Mouse (Mus musculus): ENCODE data around the gene Gm525. TPM values are rescaled to one million over a fixed set of nuclear protein-coding genes. Genes with fewer than 3 reads are reported as not detected.
A peak's percentile ranks its signal among the peaks of the same experiment; 100 is the strongest.

Gm525 gene
- polyA plus RNA-seq, 1 experiment: not detected

DNA sequence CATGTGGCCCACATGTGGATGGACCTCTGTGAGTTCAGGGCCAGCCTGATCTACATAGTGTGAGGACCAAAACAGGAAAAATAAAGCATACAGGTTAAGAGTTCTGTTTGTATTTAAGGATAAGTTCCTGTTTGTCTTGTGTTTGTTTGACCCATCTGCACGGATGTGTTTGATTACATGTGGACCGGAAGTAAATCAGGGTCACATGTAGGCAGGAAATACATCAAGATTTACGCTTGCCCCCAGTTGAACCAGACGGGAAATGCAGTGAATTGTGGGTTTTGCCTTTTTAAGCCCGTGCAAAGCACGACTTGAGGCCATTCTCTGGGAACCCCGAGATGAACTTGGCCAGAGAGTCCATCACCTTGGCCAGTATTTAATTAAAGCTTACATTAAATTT, 12.3 kb upstream of the Gm525 start:
- no peak for TF ChIP-seq POLR2A (IDR thresholded peaks at IDR 0.05; ENCODE audit: low read depth, low read length)
- TF ChIP-seq CTCF (IDR thresholded peaks at IDR 0.05; ENCODE audit: extremely low read depth, insufficient read length, insufficient replicate concordance, low read depth, low read length): no peak
- WGBS: 71% methylated on average over 7 of the region's 7 CpGs

DNA sequence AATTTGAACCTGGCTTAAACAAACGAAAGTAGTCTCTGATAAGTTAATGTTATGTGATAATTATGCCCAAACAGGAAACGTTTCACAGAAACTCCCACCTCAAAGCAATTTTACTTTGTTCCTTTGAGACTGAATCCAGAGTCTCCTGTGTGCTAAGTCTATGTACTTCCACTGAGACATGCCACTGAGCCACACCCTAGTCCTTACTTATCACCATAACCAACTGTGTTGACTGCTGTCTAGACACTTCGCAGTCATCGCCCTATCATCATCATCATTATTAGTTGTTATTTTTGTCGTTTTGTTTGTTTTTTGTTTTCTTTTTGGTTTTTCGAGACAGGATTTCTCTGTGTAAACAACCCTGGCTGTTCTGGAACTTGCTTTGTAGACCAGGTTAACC, 9.3 kb upstream of the Gm525 start:
- no peaks in the 10 kb centered on the region for H3K36me3 ChIP-seq (ENCODE audit: control insufficient read depth, insufficient read depth, low read length)
- no peaks in the 10 kb centered on the region for H3K27me3 ChIP-seq (ENCODE audit: control insufficient read depth, insufficient read depth, low read length)
- TF ChIP-seq POLR2A (IDR thresholded peaks at IDR 0.05; ENCODE audit: low read depth, low read length) (no peak), CTCF (IDR thresholded peaks at IDR 0.05; ENCODE audit: extremely low read depth, insufficient read length, insufficient replicate concordance, low read depth, low read length) (no peak)
- H3K4me1 ChIP-seq (ENCODE audit: control insufficient read depth, insufficient read depth, insufficient read length, low read length): peaks cover 4% of the 10 kb centered on the region
- no peak overlapping the region for H3K27ac ChIP-seq (ENCODE audit: insufficient read depth, low read depth, low read length)
- 49% methylated on average over 6 of the region's 6 CpGs for WGBS
- H3K4me3 ChIP-seq (ENCODE audit: low read depth, low read length): no peak overlapping the region

More for the DNA sequence above, 12.3 kb upstream of the Gm525 start:
- Histone ChIP-seq H3K36me3 (ENCODE audit: control insufficient read depth, insufficient read depth, low read length) (no peaks in the 10 kb centered on the region), H3K4me3 (ENCODE audit: low read depth, low read length) (no peak overlapping the region), H3K27ac (ENCODE audit: insufficient read depth, low read depth, low read length) (no peak overlapping the region), H3K4me1 (ENCODE audit: control insufficient read depth, insufficient read depth, insufficient read length, low read length) (peaks cover 5% of the 10 kb centered on the region), H3K27me3 (ENCODE audit: control insufficient read depth, insufficient read depth, low read length) (no peaks in the 10 kb centered on the region)

DNA sequence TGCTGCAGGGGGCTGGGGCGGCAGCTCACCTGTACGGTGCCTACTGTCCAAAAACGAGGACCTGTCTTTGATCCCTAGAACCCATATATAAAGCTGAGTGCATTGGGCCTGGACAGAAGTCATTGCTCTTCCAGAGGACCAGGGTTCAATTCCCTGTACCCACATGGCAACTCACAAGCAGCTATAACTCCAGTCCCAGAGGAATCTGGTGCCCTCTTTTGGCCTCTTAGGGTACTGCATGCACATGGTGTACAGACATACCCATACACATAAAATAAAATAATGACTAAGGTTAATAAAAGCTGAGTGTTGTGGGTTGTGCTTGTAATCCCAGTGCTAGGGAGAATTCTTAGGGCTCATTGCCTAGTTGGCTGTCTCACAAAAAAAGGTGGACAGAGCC, 8.3 kb upstream of the Gm525 start:
- Histone ChIP-seq H3K4me3 (ENCODE audit: low read depth, low read length) (no peak overlapping the region), H3K27me3 (ENCODE audit: control insufficient read depth, insufficient read depth, low read length) (no peaks in the 10 kb centered on the region), H3K36me3 (ENCODE audit: control insufficient read depth, insufficient read depth, low read length) (no peaks in the 10 kb centered on the region), H3K27ac (ENCODE audit: insufficient read depth, low read depth, low read length) (no peak overlapping the region), H3K4me1 (ENCODE audit: control insufficient read depth, insufficient read depth, insufficient read length, low read length) (peaks cover 4% of the 10 kb centered on the region; the same call in 1 of the 2 replicates)
- TF ChIP-seq CTCF (IDR thresholded peaks at IDR 0.05; ENCODE audit: extremely low read depth, insufficient read length, insufficient replicate concordance, low read depth, low read length) (peak; percentile 36; the same call in 1 of the 2 replicates), POLR2A (IDR thresholded peaks at IDR 0.05; ENCODE audit: low read depth, low read length) (no peak)
- WGBS: 98% methylated on average over 3 of the region's 3 CpGs

DNA sequence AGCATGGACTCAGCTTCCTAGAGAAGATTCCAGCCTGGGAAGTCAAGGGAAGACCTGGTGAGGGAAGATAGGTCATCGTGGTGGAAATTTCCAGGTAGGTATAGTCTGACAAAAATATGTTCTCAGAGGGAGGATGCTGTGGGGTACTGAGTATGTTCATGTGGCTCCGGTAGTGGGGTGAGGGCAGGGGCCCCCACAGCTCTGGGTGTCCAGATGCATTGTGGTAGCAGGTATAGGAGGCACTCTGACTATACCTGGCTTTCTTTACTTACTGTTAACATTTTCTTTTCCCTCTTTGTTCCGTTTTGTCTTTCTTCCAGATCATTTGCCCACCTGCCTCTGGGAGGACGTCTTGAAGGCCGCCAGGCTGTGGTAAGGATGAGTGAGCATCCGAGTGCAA, 7.5 kb upstream of the Gm525 start:
- no peak overlapping the region for H3K27ac ChIP-seq (ENCODE audit: insufficient read depth, low read depth, low read length)
- no peaks in the 10 kb centered on the region for H3K4me1 ChIP-seq (ENCODE audit: control insufficient read depth, insufficient read depth, insufficient read length, low read length)
- no peak overlapping the region for H3K4me3 ChIP-seq (ENCODE audit: low read depth, low read length)
- H3K27me3 ChIP-seq (ENCODE audit: control insufficient read depth, insufficient read depth, low read length): no peaks in the 10 kb centered on the region
- 83% methylated on average over 6 of the region's 6 CpGs for WGBS
- H3K36me3 ChIP-seq (ENCODE audit: control insufficient read depth, insufficient read depth, low read length): no peaks in the 10 kb centered on the region
- TF ChIP-seq POLR2A (IDR thresholded peaks at IDR 0.05; ENCODE audit: low read depth, low read length) (no peak), CTCF (IDR thresholded peaks at IDR 0.05; ENCODE audit: extremely low read depth, insufficient read length, insufficient replicate concordance, low read depth, low read length) (no peak)

DNA sequence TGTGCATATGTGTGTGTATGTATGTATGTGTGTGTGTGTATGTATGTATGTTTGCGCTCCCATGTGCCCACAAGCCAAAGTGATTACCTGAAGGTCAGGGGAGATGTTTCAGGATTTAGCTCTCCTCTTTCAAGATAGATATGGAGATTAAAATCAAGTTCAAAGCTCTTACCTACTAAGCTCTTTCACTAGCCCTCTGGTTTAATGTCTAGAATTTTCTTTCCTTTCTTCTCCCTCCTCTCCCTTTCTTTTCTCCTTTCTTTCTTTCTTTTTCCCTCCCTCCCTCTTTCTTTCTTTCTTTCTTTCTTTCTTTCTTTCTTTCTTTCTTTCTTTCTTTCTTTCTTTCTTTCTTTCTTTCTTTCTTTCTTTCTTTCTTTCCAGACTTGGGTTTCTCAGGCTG, 6.9 kb upstream of the Gm525 start, which contains the start of gene Dgke:
Dgke (minus strand) TSS at position 101 of the 400 bp plus-strand sequence.
- Histone ChIP-seq H3K36me3 (ENCODE audit: control insufficient read depth, insufficient read depth, low read length) (no peaks in the 10 kb centered on the region), H3K27ac (ENCODE audit: insufficient read depth, low read depth, low read length) (peak within 1 kb of the TSS; percentile 5; the same call in 1 of the 2 replicates), H3K27me3 (ENCODE audit: control insufficient read depth, insufficient read depth, low read length) (no peaks in the 10 kb centered on the region), H3K4me3 (ENCODE audit: low read depth, low read length) (no peak within 1 kb of the TSS), H3K4me1 (ENCODE audit: control insufficient read depth, insufficient read depth, insufficient read length, low read length) (no peaks in the 10 kb centered on the region)
- no peak for TF ChIP-seq CTCF (IDR thresholded peaks at IDR 0.05; ENCODE audit: extremely low read depth, insufficient read length, insufficient replicate concordance, low read depth, low read length)
- no peak for TF ChIP-seq POLR2A (IDR thresholded peaks at IDR 0.05; ENCODE audit: low read depth, low read length)
- WGBS: 97% methylated on average over 1 of the region's 1 CpGs

DNA sequence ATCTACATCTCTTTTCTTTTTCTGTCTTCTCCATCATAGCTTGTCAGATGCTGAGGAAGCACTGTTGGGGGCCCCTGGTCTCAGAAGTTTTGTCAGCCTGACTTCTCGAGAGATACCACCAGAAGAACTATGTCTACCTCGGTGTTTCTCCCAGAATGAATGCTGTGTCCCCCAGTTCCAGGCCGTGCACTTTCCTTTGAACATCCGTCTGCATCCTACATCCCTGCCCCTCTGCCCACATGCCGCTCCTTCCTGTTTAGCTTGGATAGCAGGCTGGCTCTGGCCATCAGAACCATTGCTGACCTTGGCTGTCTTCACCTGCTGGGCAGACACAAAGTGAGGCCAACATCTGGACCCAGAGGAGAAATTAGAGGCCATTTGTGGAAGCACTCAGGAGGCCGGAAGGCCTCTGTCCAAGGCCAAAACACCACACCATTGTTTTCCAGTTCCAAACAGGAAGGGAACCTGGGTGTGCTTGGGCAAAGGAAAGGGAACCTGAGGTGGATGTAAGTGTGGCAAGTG, 6.3 kb upstream of the Gm525 start:
- WGBS: 80% methylated on average over 6 of the region's 6 CpGs
- H3K27me3 ChIP-seq (ENCODE audit: control insufficient read depth, insufficient read depth, low read length): no peaks in the 10 kb centered on the region
- H3K27ac ChIP-seq (ENCODE audit: insufficient read depth, low read depth, low read length): no peak overlapping the region; the same call in 1 of the 2 replicates
- TF ChIP-seq CTCF (IDR thresholded peaks at IDR 0.05; ENCODE audit: extremely low read depth, insufficient read length, insufficient replicate concordance, low read depth, low read length) (no peak), POLR2A (IDR thresholded peaks at IDR 0.05; ENCODE audit: low read depth, low read length) (no peak)
- H3K4me1 ChIP-seq (ENCODE audit: control insufficient read depth, insufficient read depth, insufficient read length, low read length): no peaks in the 10 kb centered on the region
- H3K4me3 ChIP-seq (ENCODE audit: low read depth, low read length): no peak overlapping the region
- H3K36me3 ChIP-seq (ENCODE audit: control insufficient read depth, insufficient read depth, low read length): no peaks in the 10 kb centered on the region

DNA sequence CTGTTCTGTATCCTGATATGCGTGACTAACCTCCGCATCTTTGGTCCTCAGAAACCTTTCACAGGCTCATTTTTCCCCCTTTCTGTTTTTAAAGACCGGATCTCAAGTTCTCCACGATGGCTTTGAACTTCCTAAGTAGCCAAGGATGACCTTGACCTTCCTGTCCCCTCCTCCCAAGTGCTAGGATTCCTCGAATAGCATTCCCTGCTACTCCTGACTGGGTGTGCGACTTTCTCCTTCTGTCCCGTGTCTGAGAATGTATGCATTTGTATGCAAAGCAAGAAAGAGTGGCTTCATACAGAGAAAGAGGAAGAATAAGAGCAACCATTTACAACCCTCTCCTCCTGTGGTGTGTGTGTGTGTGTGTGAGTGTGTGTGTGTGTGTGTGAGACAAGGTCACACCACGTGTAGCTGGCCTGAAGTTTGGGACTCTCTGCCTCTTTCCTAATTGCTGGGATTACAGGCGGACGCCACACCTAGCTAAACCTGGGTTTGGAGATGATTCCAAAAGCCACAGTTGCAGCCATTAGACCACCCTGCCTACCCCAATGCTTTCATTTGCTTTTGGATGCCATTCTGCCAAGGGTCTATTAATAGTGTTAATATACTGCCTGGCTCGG, 5.7 kb upstream of the Gm525 start:
- Histone ChIP-seq H3K36me3 (ENCODE audit: control insufficient read depth, insufficient read depth, low read length) (no peaks in the 10 kb centered on the region), H3K27me3 (ENCODE audit: control insufficient read depth, insufficient read depth, low read length) (no peaks in the 10 kb centered on the region), H3K27ac (ENCODE audit: insufficient read depth, low read depth, low read length) (peak overlapping the region; percentile 5; the same call in 1 of the 2 replicates), H3K4me3 (ENCODE audit: low read depth, low read length) (no peak overlapping the region), H3K4me1 (ENCODE audit: control insufficient read depth, insufficient read depth, insufficient read length, low read length) (no peaks in the 10 kb centered on the region)
- no peak for TF ChIP-seq POLR2A (IDR thresholded peaks at IDR 0.05; ENCODE audit: low read depth, low read length)
- 64% methylated on average over 11 of the region's 11 CpGs for WGBS
